Comparison of ENCODE assay signal across 29 mouse cellular contexts in the genomic region with DNA sequence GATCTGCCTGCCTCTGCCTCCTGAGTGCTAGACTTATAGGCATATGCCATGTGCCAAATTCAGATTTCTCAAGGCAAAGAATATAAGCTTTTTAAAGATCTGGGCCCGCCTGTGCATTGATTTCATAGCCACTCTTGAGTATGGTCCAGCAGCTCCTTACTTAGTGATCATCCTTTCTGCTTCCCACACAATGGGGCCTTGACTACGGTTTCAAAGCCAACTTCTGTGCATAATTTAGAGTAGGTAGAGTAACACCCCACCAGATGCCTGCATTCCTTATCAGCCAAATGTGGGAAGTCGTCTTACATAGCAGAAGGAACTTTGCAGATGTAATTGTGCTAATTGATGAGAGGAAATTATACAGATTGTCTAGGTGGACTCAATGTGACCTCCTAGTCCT. TPM values are rescaled to one million over a fixed set of nuclear protein-coding genes. Genes with fewer than 3 reads are reported as not detected.
DNase-seq lines count a peak whose midpoint lies in the region; ATAC-seq and TF ChIP-seq lines count a peak whose summit lies in the region.
"Had no signal": no experiment of that assay in that cellular context is flagged by ENCODE, and none has a peak within 500 bp of the region (broad histone marks: within the 10 kb centered on the region; RNA-seq: fewer than 3 reads in every experiment).

No protein-coding gene starts in this region.

- peaks cover 6% of the 10 kb centered on the region for H3K79me2 ChIP-seq in MEL (ENCODE audit: control insufficient read depth, insufficient read depth, low read length, poor library complexity)

- H3K27ac ChIP-seq in MEL (ENCODE audit: control insufficient read depth, low read depth, low read length) = no peak overlapping the region
- no peak overlapping the region for H3K27ac ChIP-seq in intestine, postnatal 0 days (ENCODE audit: low read depth, low read length)
- H3K27ac ChIP-seq: heart, embryonic 13.5 days; hindbrain, embryonic 10.5 days; hindbrain, postnatal 0 days; intestine, embryonic 15.5 days; kidney, postnatal 0 days; lung, embryonic 15.5 days; midbrain, embryonic 10.5 days; stomach, postnatal 0 days had no signal

- H3K4me1 ChIP-seq in MEL (ENCODE audit: control insufficient read depth in 1 of 2, insufficient read depth in 2 of 2, low read length in 2 of 2) = peaks cover 6 to 7% of the 10 kb centered on the region in 2 experiments
- no peaks in the 10 kb centered on the region for H3K4me1 ChIP-seq in intestine, postnatal 0 days (replicated peaks; ENCODE audit: control insufficient read depth, insufficient read depth, low read length)
- H3K4me1 ChIP-seq: hindbrain, embryonic 10.5 days; intestine, embryonic 15.5 days; lung, embryonic 15.5 days; midbrain, embryonic 10.5 days had no signal

- intact Hi-C loops in left cerebral cortex, postnatal 36 days (cut with DNase I) = no loop called here
- intact Hi-C loops in left cerebral cortex, postnatal 14 days (cut with DNase I) = no loop called here

- H3K9me3 ChIP-seq in MEL (replicated peaks; ENCODE audit: insufficient read depth, low read length) = no peaks in the 10 kb centered on the region
- H3K9me3 ChIP-seq in intestine, postnatal 0 days (ENCODE audit: control insufficient read depth) = no peaks in the 10 kb centered on the region
- H3K9me3 ChIP-seq: heart, embryonic 13.5 days; hindbrain, embryonic 10.5 days; intestine, embryonic 15.5 days; lung, embryonic 15.5 days; midbrain, embryonic 10.5 days had no signal

- 90% methylated on average over 3 of the region's 3 CpGs for WGBS in intestine, postnatal 0 days

- no peak for TF ChIP-seq EP300 in MEL (IDR thresholded peaks at IDR 0.05; ENCODE audit: low read depth in 1 of 2, low read length in 2 of 2)

- peaks cover 5 to 32% of the 10 kb centered on the region in 2 experiments for H3K36me3 ChIP-seq in MEL (ENCODE audit: control insufficient read depth in 1 of 2, insufficient read depth in 2 of 2, low read length in 2 of 2)
- peaks cover 23% of the 10 kb centered on the region for H3K36me3 ChIP-seq in intestine, postnatal 0 days (ENCODE audit: control insufficient read depth, insufficient read depth)

- TF ChIP-seq RAD21 in MEL (IDR thresholded peaks at IDR 0.05; ENCODE audit: low read depth, low read length) = no peak

- H3K4me2 ChIP-seq in intestine, postnatal 0 days (replicated peaks; ENCODE audit: low read depth) = no peak overlapping the region
- H3K4me2 ChIP-seq: heart, embryonic 13.5 days; intestine, embryonic 15.5 days; lung, embryonic 15.5 days had no signal

- no peak for TF ChIP-seq POLR2A in MEL (IDR thresholded peaks at IDR 0.05; ENCODE audit: control insufficient read depth in 1 of 2, insufficient read depth in 1 of 2, low read depth in 1 of 2, low read length in 2 of 2, poor library complexity in 1 of 2)

- peak; percentile 59 for DNase-seq in heart, adult 11 months
- no peak for DNase-seq in heart, postnatal 4 days
- peak; percentile 23 to 25 for DNase-seq in left cerebral cortex, postnatal 36 days (ENCODE audit: low spot score in 2 of 2)
- no peak for DNase-seq in left cerebral cortex, postnatal 14 days (ENCODE audit: low spot score in 2 of 2)
- DNase-seq in MEL (ENCODE audit: low read depth, low spot score) = peak; percentile 36
- DNase-seq in right cerebral cortex, postnatal 36 days (ENCODE audit: low spot score in 2 of 2) = peak; percentile 18 to 44
- DNase-seq: adrenal gland, adult 2 months; adrenal gland, postnatal 36 days; cerebellum, adult 2 months; cerebellum, postnatal 14 days; heart, postnatal 10 days; kidney, adult 8-10 months; kidney, postnatal 4 days; liver; thymus, adult 2 months; thymus, postnatal 4 days had no signal

- H3K4me3 ChIP-seq in MEL (ENCODE audit: control insufficient read depth in 1 of 2, insufficient read depth in 1 of 2, low read depth in 2 of 2, low read length in 2 of 2) = no peak overlapping the region
- H3K4me3 ChIP-seq in intestine, postnatal 0 days (ENCODE audit: low read depth, low read length) = no peak overlapping the region
- H3K4me3 ChIP-seq: erythroblast, embryonic 14.5 days; heart, embryonic 13.5 days; hindbrain, embryonic 10.5 days; intestine, embryonic 15.5 days; lung, embryonic 15.5 days; midbrain, embryonic 10.5 days had no signal

- no peak for ATAC-seq in intestine, postnatal 0 days
- ATAC-seq: activated CD4-positive, CD25-positive, alpha-beta regulatory T cell, adult 4 months; CD4-positive, CD25-positive, alpha-beta regulatory T cell, adult 4 months; hindbrain, postnatal 0 days; intestine, embryonic 15.5 days; midbrain, embryonic 16.5 days had no signal

- H3K9ac ChIP-seq in MEL (ENCODE audit: control insufficient read depth, low read depth, low read length, poor library complexity, severe bottlenecking) = no peak overlapping the region
- no peak overlapping the region for H3K9ac ChIP-seq in intestine, postnatal 0 days (ENCODE audit: low read depth, low read length)
- H3K9ac ChIP-seq: heart, embryonic 13.5 days; intestine, embryonic 15.5 days; lung, embryonic 15.5 days had no signal

- H3K27me3 ChIP-seq in MEL (ENCODE audit: control insufficient read depth in 1 of 2, insufficient read depth in 2 of 2, low read length in 2 of 2) = no peaks in the 10 kb centered on the region
- no peaks in the 10 kb centered on the region for H3K27me3 ChIP-seq in intestine, postnatal 0 days (replicated peaks; ENCODE audit: control insufficient read depth, insufficient read depth, low read length)
- H3K27me3 ChIP-seq: heart, embryonic 13.5 days; intestine, embryonic 15.5 days; lung, embryonic 15.5 days had no signal

- no peak for TF ChIP-seq CTCF in MEL (IDR thresholded peaks at IDR 0.05 in 2 of 3, conservative IDR thresholded peaks at IDR 0.05 in 1 of 3; ENCODE audit: control insufficient read depth in 1 of 3, insufficient read depth in 1 of 3, low read depth in 2 of 3, low read length in 3 of 3, poor library complexity in 1 of 3, severe bottlenecking in 1 of 3)
- no peak for TF ChIP-seq CTCF in intestine, postnatal 0 days (IDR thresholded peaks at IDR 0.05; ENCODE audit: low read depth)

TF ChIP-seq in MEL, 35 proteins besides CTCF, POLR2A, EP300 and RAD21:
- TF ChIP-seq ZMIZ1 (IDR thresholded peaks at IDR 0.05; ENCODE audit: low read depth, low read length) = no peak
- TF ChIP-seq MYB (IDR thresholded peaks at IDR 0.05; ENCODE audit: low read depth, low read length) = no peak
- TF ChIP-seq NRF1 (IDR thresholded peaks at IDR 0.05; ENCODE audit: insufficient read depth, low read depth, low read length, poor library complexity, severe bottlenecking) = no peak
- TF ChIP-seq USF2 (IDR thresholded peaks at IDR 0.05; ENCODE audit: borderline replicate concordance in 1 of 2, insufficient read depth in 1 of 2, low read depth in 1 of 2, low read length in 2 of 2) = no peak
- TF ChIP-seq MAX (IDR thresholded peaks at IDR 0.05; ENCODE audit: low read length) = no peak
- no peak for TF ChIP-seq TBP (IDR thresholded peaks at IDR 0.05; ENCODE audit: low read depth, low read length)
- no peak for TF ChIP-seq USF1 (IDR thresholded peaks at IDR 0.05; ENCODE audit: low read depth, low read length)
- no peak for TF ChIP-seq GABPA (IDR thresholded peaks at IDR 0.05; ENCODE audit: low read depth, low read length)
- no peak for TF ChIP-seq E2F4 (IDR thresholded peaks at IDR 0.05; ENCODE audit: borderline replicate concordance, low read depth, low read length)
- no peak for TF ChIP-seq TCF12 (IDR thresholded peaks at IDR 0.05; ENCODE audit: low read depth, low read length)
- TF ChIP-seq UBTF (IDR thresholded peaks at IDR 0.05; ENCODE audit: borderline replicate concordance, insufficient read depth, low read depth, low read length) = no peak

RNA-seq across cellular contexts. Expression of a gene that starts 17.1 kb away (rescaled TPM):
- total RNA-seq in heart, postnatal 4 days (2021) = 10 to 100 TPM; 46.4 to 47.3 TPM
- total RNA-seq in left cerebral cortex, postnatal 36 days (2021) = 10 to 100 TPM; 74.1 to 82.3 TPM
- total RNA-seq in left cerebral cortex, postnatal 14 days (2021) = 10 to 100 TPM; 65.8 to 66.1 TPM
- 22.1 and 26.0 TPM in 2 replicates for total RNA-seq in MEL (2012; rRNA removed)
- 10 to 100 TPM; 62.0 to 69.1 TPM for polyA plus RNA-seq in MEL (2012; ENCODE audit: insufficient read depth in 1 of 2, insufficient read length in 2 of 2, low read depth in 1 of 2, low replicate concordance in 2 of 2, missing spikeins in 1 of 2)
- polyA plus RNA-seq in intestine, postnatal 0 days (2015; fragmentation: Nextera tagmentation; extraction: Ambion mirVana) = 61.5 and 68.8 TPM in 2 replicates

Comparison
In these comparisons a context has a peak if more than half of its experiments do, and no peak if none do; other contexts are left out.
1. DNase-seq: peak in heart, adult 11 months (single experiment), left cerebral cortex, postnatal 36 days (2 of 2), MEL (single experiment) and right cerebral cortex, postnatal 36 days (2 of 2); none in heart, postnatal 4 days (single experiment) and left cerebral cortex, postnatal 14 days (0 of 2).